Mouse (Mus musculus) thymus, postnatal 10 days (tissue): Measurements from ENCODE around the gene Rab4b.

Experiments
- DNase-seq, 2 experiments: peaks; one replicate each; pipeline ENCODE4 v3.0.0; 2021; ENCODE audit warnings: low spot score in 2 of 2

The Rab4b gene

DNA sequence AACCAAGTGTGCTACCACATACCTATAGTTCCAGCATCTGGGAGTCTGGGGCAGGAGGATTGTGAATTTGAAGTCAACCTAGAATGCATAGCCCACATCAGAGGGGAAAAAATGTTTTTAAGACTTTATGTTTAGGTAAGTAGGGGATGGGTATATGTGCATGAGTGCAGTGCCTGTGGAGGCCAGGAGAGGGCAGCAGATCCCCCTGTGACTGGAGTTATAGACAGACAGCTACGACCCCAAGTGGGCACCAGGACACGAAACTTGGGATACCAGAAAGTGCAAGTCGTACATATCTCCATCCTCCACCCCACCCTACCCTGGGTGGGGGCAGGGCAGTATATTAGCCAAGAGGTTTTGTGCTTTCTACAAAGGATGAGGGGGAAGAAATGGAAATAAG is 6.3 kb upstream of the Rab4b start:
- DNase-seq: peak in 1 of 2 experiments; percentile 50

DNA sequence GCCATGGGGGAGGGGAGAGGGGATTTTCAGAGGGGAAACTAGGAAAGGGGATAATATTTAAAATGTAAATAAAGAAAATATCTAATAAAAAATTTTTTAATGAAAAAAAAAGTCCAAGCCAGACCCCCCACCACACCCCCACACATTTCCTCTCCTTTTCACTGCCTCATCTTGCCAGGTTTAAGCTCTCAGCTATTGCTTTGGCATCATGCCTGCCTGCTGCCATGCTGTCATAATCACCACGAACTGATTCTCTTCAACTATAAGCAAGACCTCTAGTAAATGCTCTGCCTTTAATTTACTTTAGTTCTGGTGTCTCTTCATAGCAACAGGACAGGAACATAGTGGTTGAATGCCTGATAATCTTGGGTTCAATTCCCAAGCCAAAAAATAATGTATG is 3.8 kb upstream of the Rab4b start:
- no peak for DNase-seq

DNA sequence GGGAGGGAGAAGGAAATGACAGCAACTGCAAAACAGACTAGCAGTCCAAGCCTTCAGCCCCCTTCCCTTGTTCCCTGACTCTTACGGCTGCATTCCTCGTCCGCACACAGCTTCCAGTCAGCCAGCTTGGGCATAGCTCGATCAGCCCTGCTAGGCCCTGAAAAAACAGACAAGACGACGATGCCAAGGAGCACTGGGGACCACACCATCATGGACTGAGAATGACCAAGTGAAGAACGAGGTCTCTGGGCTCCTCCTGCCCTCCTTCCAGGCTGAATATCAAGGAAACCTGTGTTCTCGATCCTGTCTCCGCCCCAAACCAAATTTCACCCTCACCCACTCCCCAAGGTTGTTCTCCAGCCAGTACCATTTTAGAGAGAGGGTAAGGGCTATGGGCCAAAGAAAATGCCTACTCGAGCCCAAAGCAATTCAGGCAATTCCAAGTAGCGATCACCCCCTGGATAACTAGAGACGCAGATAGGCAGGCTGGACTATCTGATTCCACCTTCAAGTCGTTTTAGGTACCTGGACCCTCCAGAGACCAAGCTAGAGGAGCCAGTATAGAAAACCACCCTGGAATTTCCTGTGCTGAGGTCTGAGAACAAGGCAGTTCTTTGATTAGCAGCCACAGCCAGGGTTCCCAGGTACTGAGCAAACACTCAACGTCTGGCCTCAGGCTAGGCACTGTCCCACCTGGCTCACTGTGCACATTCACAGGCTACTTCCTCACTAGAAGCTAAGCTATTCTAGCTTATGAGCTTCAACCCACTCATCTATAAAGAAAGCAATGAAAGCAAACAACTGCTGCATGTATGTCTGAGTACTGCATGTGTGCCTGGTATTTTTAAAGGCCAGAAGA is 2.4 kb upstream of the Rab4b start, which contains the start of the genes Gm21983 and Mia:
Gm21983 (minus strand) TSS at position 250 of the 859 bp plus-strand sequence.
Mia (minus strand) TSS at position 321 of the 859 bp plus-strand sequence.
- no peak for DNase-seq

DNA sequence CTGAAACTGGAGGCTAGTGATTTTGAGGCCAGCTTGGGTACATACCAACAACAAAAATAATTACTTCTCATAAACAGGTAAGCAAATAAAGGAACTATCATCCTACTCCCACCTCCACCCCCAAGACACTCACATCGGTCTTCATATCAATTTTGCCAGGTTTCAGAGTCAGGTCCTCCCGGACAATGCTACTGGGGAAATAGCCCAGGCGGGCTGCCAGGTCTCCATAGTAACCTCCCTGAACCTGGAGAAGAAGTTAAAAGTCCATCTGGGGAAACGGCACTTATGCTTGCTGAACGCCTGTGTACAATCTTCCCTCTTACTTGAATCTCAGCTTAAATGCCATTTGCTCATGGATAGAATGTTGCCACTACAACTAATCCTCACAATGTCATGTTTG is 1.3 kb upstream of the Rab4b start:
- DNase-seq: no peak

DNA sequence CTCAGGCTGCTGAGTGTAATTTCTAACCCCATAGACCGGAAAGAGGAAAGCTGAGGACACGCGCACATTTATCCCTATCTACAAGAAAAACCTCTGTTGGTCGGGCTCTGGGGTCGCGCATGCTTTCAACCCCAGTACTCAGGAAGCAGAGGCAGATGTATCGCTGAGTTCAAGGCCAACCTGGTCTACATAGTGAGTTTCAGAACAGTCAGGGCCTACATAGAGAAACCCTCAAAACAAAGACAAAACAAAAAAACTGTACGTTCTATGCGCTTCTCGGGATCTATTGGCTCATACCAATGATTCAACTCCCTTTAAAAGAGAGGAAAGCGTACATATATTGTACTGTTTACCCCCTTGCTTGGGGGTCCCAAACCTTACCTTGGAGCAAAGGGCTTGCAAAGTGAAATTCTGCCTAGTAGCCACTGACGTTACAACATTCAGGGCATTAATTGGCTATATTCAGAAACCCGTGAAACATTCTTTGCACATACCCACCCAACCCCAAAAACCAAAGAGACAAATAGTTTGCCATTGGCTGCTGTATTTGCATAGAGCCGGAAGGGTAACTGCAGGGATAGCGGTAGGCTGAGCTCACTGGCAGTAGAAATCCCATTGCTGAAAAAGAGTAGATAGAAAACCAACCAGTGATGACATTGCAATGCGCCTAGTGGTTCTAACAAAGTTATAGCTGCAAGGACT is 672 bp upstream of the Rab4b start:
- no peak for DNase-seq

DNA sequence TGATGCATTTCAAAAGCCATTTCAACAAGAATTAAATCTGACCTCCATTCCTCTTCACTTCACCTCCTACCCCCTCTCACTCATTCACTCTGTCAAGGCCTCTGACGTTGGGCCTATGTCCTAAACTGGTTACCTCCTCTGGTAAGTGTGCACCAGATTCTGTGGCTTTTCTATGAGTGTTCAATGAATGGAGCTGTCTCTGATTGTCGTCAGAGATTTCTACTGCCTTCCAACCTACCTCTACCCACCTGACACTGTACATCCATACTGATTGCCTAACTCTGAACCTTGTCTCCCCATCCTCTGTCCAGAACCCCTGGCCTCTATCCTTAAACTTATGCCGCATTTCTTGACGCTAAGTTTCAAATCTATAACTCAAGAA is 763 bp downstream of the Rab4b start:
- no peak for DNase-seq

DNA sequence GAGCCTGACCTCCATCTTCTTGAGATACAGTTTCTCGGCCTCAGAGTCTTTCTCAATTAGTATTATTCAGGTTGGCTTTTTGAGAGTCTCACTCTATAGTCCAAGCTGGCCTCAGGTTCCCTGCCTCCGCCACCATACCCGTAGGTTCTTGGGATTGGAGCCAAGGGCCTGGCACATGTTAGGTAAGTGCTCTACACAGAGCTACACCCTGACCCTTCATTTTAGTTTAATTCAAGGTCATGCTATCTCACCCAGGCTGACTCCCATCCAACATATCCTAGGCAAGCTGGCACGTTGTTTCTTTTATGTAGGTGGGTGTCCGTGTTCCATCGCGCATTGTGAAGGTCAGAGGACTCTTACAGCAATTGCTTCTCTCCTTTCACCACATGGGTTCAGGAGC is 3.8 kb downstream of the Rab4b start:
- no peak for DNase-seq

DNA sequence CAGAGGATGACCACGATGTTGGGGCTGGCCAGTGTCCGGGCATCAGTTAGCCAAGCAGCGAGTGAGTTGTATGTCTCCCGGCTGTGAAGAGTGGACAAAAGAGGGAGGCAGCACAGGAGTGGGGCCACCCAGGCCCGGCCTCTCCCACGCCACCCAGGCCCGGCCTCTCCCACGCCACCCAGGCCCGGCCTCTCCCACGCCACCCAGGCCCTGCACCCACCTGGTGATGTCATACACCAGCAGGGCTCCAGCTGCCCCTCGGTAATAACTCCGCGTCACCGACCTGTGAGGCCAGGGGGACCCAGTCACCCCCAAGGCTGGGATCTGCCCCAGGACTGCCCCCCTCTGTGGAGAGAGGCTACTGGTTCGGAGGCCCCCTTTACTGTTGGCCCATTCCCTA is 4.2 kb downstream of the Rab4b start:
- no peak for DNase-seq

DNA sequence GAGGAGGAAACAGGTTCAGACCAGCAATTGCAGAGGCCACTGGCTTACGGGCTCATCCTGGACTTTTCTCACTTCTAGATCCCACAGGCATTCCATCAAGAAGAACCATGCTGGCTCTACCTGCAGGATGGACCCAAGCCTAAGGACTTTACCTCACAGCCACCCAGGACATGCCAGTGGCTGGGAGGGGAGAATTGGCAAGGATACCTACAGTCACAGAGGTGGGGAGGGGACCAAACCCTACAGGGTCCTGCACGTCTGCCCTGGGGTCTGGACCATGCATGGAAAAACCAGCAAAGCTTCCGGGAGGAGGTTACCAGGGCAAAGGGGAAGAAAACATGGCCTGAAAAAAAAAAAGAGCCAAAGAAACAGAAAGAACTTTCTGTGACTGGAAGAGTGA is 7.7 kb downstream of the Rab4b start:
- DNase-seq: no peak

DNA sequence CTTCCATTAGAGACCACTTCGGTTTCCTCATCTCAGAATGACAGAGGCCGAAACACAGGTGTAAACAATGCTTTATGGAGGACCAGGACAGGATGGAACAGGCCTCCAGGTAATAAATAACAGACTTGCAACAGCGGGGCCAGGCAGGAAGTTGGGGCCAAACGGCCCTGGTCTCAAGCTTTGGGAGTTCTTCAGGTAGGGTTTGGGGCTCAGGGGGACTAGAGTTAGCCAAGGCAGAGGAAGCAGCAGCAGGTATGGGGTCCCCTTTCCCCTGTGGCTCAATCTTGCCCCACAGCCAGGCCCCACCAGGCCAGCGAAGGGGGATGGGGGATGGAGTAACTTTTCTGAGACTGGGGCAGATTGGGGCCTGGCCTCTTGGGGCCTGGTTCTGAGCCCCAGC is 10.3 kb downstream of the Rab4b start:
- DNase-seq: no peak

DNA sequence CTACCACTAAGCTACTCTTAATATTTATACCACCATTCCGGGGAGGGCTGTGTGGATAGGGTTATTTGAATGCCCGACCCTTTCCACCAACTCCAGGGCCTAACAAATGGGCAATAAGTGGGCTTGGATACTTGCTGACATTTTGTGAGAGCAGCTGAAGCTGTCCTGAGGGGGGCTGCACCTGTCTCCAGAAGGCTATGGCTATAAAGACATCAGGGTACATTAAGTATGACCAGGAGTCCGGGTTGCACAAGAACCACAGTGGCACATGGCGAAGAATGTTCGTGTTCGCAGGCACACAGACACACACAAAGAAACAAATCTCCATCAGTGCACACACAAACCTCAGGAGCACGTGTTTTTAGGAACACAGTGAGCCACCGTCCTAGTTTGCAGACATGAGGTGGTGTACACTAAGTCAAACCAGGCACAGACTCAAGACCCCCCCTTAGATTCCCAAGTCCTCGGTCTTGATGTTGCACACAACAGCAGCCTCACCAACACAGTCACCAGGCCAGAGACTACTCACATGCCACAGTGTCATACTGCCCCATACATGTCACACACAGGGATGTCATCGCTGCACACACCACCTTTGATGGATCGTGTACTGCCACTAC is 11.1 kb downstream of the Rab4b start:
- DNase-seq: no peak

DNA sequence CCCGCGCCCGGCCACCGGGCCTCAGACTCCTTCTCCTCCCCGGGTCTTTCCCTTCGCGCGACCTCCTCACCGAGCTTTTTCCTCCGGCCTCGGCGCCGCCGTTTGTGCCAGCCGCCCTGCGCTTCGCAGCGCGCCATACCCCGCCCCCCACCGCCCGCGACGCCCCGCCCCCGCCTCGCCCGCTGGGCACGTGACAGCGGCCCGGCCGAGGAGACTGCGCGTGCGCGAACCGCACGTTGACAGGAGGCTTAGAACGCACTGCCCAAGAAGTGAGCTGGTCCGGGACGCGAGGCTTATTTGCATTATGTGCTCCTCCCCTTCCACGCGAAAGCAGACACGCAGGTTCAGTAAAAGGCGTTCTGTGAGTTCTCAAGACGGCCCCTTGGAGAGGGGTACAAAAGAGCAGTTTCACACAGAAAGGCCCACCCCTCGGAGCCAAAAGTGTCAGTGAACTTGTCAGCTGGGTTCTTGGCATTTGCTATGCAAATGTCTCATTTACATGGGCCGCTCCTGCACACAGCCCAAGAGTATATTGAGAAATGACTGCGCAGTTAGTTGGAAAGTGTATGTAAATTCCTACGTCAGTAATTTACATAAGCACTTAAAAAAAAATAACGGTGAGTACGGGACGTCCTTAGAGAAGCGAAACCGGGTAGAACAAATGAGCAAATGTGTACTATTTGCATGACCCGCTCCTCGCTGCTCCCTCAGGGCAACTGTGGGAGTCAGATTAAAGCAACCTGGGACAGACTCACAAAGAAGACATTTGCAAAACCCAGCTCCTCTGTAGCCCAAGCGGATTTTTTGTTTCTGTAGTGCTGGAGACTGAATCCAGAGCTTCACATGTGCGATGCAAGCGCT is 11.9 kb downstream of the Rab4b start, which contains the start of gene Egln2:
Egln2 (minus strand) TSS at position 189 of the 861 bp plus-strand sequence.
- DNase-seq: peak; percentile 93 to 97

DNA sequence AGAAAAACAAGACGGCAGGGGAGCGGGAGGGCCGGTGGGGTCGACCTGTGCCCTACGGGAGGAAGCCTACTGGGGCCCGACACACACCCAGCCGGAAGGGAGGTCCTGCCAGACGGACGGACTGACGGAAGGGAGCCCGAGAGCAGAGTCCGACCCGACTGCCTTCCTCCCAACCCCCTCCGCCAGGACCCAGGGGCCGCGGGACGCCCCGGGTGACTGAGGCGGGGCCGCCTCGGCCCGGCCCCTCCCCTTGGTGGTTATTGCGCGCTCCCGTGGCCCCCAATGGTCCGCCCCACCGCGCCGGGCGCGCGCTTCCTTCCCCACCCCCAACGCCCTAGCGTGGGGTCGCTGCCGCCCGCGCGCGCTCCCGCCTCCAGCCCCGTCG is 12.5 kb downstream of the Rab4b start:
- peak; percentile 82 to 89 for DNase-seq

DNA sequence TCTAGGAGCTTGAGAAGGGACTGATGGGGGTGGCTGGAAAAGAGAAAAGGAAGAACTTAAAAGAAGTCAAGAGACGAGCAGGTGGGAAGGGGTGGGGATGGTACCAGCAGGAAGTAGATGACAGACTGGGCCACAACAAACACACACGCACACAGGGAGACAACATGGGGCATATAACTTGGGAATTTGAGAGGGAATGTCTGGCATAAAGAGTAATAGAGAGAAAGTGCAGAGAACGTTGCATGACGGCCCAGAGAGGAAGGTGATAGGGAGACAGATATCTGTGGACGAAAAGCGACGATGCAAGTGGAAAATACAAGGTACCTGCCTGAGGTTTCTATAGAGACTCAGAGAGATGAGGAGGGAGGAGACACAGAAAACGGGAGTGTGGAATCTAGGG is 13.0 kb downstream of the Rab4b start:
- DNase-seq: no peak

DNA sequence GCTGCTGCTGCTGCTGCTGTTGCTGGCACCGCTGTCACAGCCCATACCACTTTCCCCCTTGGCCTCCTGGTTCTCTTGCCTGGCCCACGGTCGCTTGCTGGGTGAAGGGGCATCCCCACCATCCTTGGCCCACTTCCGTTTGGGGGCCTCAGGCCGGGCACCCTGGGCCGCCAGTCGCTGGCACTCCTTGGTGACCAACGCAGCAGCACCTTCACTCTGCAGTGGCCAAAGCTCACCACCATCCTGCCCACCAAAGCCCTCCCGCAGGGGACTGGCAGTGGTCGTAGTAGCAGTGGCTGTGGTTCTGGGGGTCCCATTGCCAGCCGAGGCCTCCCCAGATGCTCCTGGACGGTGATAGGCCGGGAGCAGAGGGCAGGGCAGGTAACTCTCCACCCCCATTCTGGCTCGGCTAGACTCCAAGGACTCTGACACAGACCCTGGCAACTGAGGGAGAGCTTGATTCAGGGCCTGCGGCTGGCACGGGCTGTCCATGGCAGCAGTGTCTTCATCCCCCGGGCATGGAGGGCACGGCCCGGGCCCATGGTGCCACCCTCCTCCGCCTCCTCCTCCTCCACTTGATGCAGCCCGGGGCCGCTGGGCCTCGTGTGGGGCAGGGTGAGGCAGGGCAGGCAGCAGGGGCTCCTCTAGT is 13.6 kb downstream of the Rab4b start:
- DNase-seq: peak in 1 of 2 experiments; percentile 35

DNA sequence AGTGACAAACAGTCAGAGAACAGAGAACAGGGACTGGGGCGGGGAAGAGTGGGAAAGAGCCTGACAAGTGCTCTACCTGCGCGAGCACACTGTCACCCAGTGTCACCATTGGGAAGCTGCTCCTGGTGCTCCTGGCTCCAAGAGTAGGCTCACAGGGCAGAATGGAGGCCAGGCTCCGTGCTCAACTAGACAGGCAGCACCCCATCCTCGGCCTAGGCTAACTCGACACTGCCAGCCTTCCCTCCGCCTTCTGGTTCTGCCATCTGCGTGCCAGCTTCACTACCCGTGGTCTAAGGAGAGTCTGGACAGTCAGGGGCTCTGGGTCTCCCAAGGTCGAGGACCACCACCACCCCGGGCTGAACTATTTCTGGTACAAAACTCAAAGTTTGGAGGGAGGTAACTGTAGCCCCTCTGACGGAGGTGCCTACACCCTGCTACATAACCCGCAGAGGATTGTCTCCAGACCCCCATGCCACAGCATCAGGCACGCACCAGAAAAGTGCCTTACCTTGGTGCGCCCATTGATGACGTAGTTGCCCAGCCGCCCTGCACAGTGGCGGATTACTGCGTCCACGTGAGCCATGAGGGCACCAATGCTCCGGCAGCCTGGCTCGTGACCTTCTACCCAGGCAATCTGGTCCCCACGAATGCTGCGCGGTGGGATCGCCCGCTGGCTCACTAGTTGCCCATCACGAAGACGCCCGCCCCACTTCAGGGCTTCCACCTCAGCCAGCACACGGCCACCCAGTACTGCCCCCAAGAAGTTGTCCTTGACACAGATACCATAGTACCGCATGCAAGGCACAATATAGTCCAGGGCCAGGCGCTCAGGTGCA is 14.4 kb downstream of the Rab4b start:
- no peak for DNase-seq

DNA sequence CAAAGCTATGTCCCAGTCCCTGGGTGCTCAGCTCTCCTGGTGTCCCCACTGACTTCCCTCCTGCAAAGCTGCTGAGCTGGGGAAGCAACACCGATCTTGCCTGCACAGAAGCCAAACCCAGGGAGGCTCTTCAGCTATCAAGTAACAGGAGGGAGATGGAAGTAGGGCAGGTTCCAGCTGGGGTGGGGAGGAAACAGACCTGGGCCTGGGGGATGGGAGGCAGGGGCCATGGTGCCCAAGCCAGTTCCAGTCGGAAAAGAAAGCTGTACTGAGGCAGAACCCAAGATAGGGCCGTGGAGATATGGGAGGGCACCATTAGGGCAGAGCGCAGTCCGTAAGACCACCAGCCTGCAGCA is 15.3 kb downstream of the Rab4b start:
- no peak for DNase-seq

DNA sequence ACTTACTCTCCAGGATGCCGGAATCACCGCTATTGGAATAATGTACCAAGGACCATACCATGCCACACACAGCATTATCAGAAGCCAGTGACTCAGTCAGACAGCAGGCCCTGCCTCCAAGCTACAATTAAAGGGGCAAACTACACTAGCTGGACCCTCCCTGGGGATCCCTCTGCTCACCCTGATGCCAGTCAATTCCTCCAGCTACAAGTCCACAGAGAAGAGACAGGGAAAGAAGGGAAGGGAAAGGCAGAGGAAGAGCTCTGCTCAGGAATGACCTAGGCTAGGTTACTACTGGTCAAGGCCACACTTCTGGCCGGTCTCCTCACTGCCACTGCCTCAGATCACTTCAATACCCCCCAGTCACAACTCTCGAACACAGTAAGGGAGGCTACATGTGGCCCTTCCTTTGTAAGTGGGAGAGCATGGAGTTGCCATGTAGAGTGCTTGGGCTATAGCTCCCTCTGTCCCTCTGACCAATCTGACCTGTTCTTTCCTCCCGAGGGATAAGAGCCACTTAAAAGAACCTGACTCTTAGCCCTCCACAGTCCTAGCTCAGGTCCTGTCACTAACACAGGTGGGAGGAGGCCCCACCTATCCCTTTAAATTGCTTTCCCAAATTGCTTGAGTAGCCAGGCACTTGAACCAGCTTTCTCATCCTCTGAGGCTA is 15.8 kb downstream of the Rab4b start:
- no peak for DNase-seq

DNA sequence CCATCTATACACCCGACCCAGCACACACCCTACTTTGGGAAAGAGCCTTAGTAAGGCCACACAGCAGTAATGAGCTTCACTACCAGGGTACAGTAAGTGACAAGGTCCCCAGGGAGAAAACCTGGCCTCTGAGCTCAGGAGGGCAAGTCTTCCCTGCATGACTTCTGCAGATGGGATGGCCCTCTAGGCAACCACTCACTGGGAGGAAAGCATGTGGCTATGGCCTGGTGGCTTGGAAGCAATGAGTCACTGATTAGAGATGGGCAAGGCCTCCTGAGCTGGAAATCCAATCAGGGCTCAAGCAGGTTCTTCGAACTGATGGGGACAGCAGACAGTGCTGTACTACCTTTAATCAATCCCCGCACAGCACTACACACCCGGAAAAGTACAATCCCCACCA is 17.0 kb downstream of the Rab4b start:
- DNase-seq: no peak

DNA sequence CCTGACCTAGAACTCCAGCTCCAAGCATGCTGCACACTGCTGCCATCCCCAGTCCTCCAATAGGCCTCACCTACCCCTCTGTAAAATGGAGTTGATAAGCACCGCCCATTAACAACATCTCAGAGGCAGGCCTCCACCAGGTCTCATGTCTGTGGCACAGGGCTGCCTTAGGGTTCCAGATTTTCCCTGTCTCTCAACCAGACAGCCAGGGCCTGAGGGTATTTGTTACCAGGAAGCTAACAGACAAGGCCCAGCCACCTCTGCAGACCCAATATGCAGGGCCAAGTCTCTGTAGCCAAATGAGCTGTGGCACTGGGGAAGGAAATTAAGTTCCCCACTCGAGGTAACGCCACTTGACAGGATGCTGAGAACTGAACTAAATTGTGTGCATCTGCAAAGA is 17.8 kb downstream of the Rab4b start:
- DNase-seq: no peak
